Mouse (Mus musculus): ENCODE results near the gene Ncf1.

Ncf1 gene

DNA sequence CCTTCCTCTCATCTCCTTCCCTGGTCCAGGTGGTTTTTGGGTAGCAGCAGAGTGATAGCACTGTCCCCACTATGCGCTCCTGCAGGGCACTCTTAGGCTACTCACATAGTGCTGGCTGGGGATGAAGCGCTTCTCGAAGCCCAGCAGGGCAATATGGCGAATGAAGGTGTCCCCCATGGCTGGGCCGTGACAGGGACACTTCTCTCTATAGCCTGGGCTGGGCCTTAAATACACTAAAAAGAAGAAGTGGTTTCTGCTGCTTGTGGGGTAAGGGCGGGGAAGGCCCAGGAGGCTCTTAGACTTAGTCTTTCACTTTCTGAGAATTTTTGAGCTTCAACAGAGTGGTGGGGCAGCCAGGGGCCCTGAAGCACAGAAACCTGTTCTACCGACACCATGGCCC lies at the start of gene Ncf1:
Gene Ncf1, minus strand, starts transcription at position 235 of the 400 bp plus-strand sequence.
- no peak for DNase-seq

DNA sequence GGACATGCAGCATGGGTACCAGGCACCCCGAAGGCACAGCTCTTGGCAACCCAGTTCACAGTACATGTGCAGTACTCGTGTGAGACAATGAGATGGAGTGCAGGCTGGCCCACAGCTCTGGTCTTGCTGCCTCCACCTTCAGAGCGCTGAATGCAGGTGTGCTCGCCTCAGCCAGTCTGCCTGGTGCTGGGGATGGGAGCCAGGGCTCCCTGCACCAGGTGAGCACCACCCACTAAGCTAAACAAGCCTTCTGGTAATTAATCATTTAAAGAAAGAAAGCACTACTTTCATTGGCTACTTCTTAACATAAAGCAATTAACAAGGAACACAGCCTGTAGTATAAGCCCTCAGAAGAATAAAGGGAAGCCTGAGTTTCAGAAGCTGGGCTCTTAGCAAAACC lies 47.7 kb upstream of the Ncf1 start:
- no peak for DNase-seq

DNA sequence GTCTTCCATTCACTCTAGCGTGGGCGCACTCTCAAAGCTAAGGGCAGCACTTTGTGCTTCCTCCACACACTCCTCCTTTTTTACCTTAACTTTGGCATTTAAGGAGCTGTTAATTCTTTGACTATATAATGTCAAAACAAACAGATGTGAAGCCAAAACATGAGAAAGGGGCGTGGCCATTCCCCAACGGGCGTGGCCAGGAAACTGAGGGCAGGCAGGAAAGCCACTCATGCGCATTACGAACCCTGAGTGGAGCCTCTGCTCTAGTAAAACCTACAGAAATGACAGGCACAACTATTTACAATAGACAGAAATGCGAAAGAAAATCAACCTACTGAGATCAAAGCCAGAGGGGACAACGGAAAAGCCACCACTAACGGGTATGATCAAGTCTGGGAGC lies 46.1 kb upstream of the Ncf1 start:
- DNase-seq, result no peak

GRCm38 (mm10) chr5:134275021-134275420 lies 45.6 kb upstream of the Ncf1 start:
- DNase-seq, result no peak

DNA sequence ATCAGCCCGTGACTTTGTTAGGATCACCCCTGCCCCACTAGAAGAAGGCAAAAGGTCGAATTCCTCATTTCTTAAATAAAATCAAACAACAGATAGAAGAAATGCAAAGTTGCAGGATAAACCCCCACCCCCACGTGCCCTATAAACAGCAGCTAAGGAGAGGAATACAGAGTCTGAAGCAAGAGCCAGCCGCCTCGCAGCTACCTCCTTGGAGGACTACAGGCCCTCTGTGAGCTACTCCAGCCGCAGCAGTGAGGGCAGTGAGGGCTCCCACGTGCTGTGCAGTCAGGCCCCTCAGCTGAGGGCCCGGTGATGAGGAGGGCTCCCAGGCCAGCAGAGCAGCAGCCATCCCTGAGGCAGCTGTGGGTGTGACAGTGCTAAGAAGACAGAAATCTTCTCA lies 44.3 kb upstream of the Ncf1 start:
- no peak for DNase-seq

DNA sequence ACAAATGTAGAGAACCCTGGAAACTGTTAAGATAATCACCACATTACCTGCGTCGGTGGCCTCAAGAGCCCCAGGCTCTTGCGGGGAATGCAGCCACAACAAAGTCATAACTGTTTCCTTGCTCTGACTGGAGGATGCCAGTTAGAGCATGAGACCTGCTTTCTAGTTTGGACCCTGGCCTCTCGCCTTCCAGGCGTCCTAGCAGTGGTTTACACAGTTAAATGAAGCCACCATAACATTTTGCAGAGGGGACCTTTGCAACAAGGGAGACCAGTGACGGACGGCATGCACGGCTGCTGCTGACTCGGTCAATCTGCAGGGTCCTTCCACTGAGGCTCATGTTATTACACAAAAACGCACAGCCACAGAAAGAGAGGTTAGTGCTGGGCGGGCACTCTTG lies 43.3 kb upstream of the Ncf1 start:
- no peak for DNase-seq

DNA sequence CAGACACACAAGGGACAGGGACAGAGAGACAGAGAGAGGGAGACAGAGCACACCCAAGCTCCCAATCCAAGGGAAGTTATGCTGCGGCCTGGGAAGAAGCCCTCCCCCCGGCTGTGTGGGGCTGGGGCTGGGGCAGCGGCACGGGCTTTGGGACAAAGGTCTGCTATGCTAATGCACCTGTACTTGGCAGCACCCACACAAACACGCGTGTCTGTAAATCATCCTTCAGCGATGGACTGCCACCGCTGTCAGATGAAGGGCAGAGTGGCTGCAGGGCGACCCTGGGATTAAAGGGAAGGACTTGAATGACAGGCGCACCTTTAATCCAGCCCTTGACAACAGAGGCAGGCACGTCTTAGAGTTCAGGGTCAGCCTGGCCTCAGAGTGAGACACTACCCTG lies 42.0 kb upstream of the Ncf1 start:
- no peak for DNase-seq

DNA sequence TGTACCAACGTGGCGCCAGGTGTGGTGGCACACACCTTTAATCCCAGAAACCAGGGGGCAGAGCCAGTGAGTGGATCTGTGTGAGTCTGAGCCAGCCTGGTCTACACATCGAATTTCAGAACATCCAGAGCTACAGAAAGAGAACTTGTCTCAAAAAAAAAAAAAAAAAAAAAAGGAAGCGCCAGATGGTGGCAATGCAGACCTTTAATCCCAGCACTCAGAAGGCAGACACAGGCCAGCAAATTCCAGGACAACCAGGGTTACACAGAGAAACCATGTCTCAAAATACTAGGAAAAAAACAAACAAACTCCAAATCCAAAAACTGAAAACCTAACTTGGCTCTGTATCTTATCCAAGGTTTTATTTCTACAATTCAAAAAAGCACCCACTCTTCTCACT lies 41.1 kb upstream of the Ncf1 start:
- DNase-seq, result no peak

DNA sequence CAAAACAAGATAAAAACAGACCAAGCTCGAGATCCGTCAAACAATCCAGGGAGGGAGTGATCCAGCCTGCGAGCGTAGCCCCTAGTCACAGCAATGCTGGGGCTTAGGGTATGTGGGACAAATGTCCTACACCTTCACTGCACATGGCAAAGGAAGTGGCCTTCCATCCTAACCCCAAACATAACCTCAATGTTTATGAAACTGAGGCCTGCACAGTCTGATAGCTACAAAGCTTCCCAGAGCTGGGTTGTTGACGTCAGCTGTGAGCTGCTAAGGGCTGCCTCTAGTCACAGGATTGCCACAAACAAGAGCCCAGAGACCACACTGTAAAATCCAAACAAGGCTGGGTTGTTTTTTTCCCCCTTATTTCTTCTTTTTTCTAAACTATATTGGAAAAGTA lies 40.3 kb upstream of the Ncf1 start:
- no peak for DNase-seq

GRCm38 (mm10) chr5:134268751-134269150 lies 39.3 kb upstream of the Ncf1 start:
- DNase-seq, result no peak

DNA sequence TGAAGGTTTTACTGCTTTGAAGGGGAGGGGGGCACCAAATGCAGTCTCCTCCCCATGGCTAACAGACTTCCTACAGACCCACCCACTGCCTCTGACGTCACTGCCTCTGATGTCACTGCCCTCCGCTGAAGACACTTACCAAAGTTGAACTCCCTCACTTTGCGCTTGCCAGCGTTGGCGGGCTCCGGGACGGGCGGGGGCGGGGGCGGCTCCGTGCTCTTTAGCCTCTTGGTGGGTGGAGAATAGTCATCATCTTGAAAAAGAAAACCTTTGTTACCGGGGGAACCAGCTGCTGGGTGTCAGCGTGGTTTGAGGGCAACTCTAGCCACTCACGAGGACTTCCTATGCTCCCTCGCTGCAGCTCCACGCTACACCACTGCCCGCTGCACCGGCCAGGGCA lies 37.0 kb upstream of the Ncf1 start:
- DNase-seq, result no peak

DNA sequence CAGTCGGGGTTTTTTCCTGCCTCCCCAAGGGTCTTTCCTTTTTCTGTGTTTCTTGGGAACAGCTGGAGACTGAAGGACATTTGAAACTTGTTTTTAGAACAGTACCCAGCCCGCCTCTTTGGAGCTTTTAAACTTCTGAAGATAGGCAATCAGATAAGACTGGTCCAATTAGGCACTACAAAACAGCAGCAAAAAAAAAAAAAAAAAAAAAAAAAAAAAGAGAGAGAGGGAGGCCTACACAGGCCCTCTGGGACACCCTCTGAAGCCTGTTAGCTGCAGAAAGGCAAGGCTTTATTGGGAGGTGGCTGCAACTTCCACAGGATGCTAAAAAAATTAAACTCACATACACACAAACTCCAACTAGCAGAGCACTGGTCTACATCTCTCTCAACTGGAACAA lies 36.5 kb upstream of the Ncf1 start:
- no peak for DNase-seq

- DNase-seq, result no peak
These were observed 30.7 kb upstream of the Ncf1 start for GRCm38 (mm10) chr5:134260001-134260636.

DNA sequence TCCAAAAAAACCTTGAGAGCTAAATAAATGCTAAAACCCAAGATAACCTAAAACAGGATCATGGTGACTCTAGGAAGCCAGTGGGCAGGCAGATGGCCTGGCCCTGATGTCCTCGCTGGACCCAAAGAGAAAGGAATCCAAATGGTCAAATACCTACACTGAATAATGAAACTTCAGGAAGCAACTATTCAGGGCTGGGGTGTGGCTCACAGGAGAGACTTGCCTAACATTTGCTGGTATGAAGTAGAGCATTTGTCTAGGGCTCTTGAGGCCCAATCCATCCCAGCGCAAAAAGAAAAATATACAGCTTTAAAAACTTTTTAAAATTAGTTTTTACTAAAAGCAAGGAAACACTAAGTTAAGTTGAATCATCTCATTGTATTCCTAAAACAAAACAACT lies 29.5 kb upstream of the Ncf1 start:
- no peak for DNase-seq

DNA sequence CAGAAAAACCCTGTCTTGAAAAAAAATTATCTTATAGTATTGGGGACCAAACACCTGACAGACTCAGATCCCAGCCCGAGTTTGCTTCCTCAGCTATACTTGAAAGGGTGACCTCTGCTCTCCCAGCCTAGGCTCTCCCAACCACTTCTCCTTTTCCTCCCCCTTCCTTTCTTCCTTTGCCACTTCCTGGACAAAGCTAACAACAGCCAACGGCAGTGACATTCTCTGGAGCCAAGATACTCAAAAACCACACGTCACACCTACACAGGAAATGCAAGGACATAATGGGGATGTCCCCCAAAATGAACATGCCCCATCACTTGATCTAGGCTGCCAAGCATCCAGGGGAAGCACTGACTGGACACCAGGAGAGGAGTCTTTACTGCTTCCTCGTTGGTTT lies 29.0 kb upstream of the Ncf1 start:
- DNase-seq, result no peak

GRCm38 (mm10) chr5:134257349-134258031 lies 28.1 kb upstream of the Ncf1 start:
- DNase-seq, result no peak

DNA sequence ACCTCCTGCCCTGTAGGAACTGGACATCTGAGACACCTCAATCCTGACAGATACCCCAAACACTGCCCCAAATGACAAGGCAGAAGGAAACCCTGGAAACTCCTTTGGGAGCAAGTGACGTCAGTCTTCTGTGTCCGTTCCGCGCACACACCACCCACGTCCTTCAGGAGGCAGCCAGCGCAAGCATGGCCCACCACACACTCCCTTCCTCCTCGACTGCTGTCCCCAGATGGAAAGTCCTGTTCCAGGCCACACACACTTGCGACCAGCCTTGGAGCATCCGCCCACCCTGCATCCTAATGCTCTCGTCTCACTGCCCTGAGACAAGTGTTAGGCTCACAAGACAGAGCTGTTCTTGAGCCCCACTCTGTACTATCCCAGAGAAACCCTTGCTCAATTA lies 25.9 kb upstream of the Ncf1 start:
- no peak for DNase-seq

DNA sequence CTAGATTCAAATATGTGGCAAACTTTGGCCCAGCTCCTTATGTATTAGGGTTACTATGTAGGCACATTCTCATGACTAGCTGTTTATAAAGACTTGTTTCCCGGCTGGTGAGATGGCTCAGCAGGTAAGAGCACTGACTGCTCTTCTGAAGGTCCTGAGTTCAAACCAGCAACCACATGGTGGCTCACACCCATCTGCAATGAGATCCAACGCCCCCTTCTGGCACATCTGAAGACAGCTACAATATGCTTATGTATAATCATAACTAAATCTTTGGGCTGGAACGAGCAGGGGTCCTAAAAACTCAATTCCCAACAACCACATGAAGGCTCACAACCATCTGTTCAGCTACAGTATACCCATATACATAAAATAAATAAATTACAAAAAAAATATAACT lies 24.4 kb upstream of the Ncf1 start:
- no peak for DNase-seq

GRCm38 (mm10) chr5:134251083-134251482 lies 21.7 kb upstream of the Ncf1 start:
- DNase-seq, result no peak

- DNase-seq, result no peak
These were observed 21.2 kb upstream of the Ncf1 start for GRCm38 (mm10) chr5:134250601-134251000.

GRCm38 (mm10) chr5:134249245-134249649 lies 19.8 kb upstream of the Ncf1 start:
- DNase-seq, result no peak

DNA sequence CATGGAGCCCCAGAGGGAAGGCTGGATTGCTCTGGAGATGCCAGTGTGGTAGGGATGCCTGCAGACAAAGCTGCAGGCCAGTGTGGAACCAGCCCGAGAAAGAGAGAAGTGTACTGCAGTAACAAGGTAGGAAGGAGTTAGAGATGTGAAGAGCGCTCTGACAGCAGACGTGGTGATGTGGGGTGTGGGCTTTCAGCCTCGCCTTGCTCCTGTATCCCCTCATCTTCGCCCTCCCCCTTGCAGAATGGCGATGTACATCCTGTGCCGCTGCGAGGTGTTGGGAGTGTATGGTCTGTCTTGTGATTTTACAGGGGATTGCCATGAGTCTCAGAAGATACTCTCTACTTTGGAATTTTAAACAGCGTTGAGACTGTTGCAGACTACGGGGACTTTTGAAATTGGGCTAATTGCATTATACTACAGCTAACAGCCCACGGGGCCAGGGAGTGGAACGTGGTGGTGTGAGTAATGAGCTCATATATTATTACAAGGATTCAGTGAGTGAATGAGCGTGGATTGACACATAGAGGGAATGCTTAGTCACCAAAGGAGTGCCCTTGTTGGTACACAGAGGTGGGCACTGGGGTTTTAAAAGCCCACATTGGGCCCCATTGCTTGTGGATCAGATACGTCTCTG lies 19.3 kb upstream of the Ncf1 start:
- no peak for DNase-seq

DNA sequence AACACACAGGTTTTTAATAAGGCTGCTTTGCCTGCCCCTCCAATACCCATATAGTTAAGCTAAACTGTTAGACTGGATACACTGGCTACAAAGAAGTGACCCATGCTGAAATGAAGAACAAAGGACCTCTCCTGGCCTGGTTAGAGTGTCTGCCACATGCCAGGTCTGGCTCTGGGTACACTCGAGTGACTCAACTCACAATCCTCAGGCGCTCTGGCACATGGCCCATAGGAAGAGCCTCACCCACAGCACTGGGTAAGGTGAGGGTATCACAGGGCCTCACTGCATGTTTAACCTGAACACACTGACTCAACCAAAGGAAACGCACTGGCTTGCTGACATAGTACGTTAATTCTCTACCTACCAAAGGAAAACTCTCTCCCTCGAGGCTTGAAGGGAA lies 16.7 kb upstream of the Ncf1 start:
- no peak for DNase-seq

GRCm38 (mm10) chr5:134244890-134245289 lies 15.5 kb upstream of the Ncf1 start:
- no peak for DNase-seq

All from embryo, embryonic 11 days (tissue).